Mouse (Mus musculus) ovary, adult 18-20 months (tissue): ENCODE measurements around the gene Cdk5.

Experiments used
- DNase-seq: peaks from one replicate; pipeline ENCODE4 v3.0.0; 2022; ENCODE audit warnings: low spot score, mixed read lengths

Gene Cdk5

DNA sequence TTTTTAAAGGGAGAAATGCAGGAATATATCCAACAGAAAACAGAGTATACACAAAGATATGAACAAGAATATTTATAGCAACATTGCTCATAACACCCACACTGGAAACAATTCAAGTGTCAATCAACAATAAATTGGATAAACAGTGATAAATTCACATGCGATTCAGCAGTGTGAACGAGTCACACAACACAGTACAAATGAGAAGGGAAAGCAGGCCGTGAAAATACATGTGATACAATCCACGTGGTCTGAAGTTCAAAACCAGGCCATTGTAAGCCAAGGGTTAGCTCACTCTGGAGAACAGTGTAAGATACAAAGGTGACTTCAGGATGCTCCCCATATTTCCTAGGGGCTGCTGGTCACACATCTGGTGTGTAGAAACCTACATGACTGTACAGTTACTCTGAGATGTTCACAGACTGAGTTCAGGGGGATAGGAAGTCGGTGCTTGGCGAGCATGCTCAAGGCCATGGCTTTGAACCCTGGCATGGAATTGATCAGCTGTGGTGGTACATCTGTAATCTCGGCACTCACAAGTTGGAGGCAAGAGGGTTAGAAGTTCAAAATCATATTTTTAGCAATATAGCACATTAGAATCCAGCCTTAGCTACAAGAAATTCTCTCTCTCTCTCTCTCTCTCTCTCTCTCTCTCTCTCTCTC, 48.5 kb downstream of the Cdk5 start:
- DNase-seq: no peak

DNA sequence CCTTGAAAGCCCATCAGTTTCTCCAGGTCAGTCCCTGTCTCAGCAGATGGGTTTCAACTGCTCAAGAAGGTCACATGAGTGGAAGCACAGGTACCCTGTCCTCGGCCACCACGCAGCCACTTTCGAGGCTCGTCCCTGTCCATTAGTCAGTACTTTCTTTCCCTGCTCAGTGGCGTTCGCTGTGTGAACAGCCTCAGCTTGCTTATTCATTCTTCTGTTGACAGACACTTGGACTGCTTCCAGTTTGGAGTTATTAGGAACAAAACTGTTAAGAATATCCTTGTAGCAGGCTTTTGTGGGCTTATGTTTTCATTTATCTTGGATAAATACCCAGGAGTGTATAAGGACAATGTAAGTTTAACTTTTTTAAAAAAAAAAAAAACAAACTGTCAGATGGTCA, 49.1 kb downstream of the Cdk5 start:
- DNase-seq: no peak

DNA sequence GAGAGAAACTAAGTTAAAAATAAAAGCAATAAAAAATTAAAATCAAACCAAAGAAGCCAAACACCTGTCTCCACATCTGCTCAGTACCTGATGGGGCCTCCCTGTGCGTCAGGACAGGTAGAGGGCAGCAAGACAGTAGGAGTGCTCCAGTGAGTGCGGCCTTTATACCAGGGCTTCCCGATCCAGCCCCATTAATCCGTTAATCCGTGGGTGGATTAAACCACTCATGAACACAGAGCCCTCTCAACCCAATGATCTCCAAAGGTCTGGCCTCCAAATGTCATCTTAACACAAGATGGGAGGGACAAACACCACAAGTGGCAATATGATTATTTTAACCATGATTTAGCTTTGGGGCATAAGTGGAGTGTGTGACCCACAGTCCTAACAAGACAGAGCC, 49.5 kb downstream of the Cdk5 start:
- no peak for DNase-seq

DNA sequence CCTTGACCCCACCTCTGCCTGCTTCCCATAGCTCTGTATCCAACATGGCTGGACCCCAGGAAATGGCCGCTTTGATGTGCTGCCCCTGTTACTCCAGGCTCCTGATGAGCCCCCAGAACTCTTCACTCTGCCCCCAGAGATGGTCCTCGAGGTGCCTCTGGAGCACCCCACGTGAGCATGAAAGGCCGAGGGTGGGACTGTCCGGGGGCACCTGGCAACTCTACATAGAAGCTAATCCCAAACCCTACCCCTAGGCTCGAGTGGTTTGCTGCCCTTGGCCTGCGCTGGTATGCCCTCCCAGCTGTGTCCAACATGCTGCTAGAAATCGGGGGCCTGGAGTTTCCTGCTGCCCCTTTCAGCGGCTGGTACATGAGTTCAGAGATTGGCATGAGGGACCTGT, 53.6 kb downstream of the Cdk5 start:
- DNase-seq: no peak
